Mouse (Mus musculus): ENCODE results near the gene Zfp575. TPM values are rescaled to one million over a fixed set of nuclear protein-coding genes. Genes with fewer than 3 reads are reported as not detected.
A peak's percentile ranks its signal among the peaks of the same experiment; 100 is the strongest.

Gene Zfp575
- polyA plus RNA-seq, 1 experiment, result 9.6 TPM

GRCm38 (mm10) chr7:24584876-24585275 is 2.6 kb downstream of the Zfp575 start:
- DNase-seq (ENCODE audit: low read depth), result no peak
- TF ChIP-seq POLR2A (IDR thresholded peaks at IDR 0.05; ENCODE audit: borderline replicate concordance, extremely low read depth, insufficient read depth, insufficient read length, poor library complexity, severe bottlenecking), result no peak
- TF ChIP-seq CTCF (IDR thresholded peaks at IDR 0.05; ENCODE audit: borderline replicate concordance, extremely low read depth, insufficient read depth, insufficient read length), result no peak

GRCm38 (mm10) chr7:24577811-24578210 is 9.6 kb downstream of the Zfp575 start:
- TF ChIP-seq POLR2A (IDR thresholded peaks at IDR 0.05; ENCODE audit: borderline replicate concordance, extremely low read depth, insufficient read depth, insufficient read length, poor library complexity, severe bottlenecking) (no peak), CTCF (IDR thresholded peaks at IDR 0.05; ENCODE audit: borderline replicate concordance, extremely low read depth, insufficient read depth, insufficient read length) (no peak)
- DNase-seq (ENCODE audit: low read depth), result no peak

GRCm38 (mm10) chr7:24574224-24574796 is 13.1 kb downstream of the Zfp575 start:
- no peak for TF ChIP-seq POLR2A (IDR thresholded peaks at IDR 0.05; ENCODE audit: borderline replicate concordance, extremely low read depth, insufficient read depth, insufficient read length, poor library complexity, severe bottlenecking)
- no peak for TF ChIP-seq CTCF (IDR thresholded peaks at IDR 0.05; ENCODE audit: borderline replicate concordance, extremely low read depth, insufficient read depth, insufficient read length)
- DNase-seq (ENCODE audit: low read depth), result no peak

DNA sequence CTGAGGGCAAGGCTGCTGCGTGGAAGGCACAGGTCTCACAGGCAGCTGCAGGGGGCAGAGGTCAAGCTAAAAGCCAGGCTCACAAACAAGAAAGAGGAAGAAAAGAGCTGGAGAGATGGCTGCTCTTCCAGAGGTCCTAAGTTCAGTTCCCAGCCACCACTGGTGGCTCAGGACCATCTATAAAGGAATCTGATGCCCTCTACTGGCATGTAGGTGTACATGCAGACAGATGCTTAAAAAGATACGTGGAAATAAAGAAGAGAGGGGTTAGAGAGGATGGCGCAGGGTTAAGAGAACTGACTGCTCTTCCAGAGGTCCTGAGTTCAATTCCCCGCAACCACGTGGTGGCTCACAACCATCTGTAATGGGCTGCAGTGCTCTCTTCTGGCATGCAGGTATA is 15.0 kb downstream of the Zfp575 start:
- no peak for DNase-seq (ENCODE audit: low read depth)

DNA sequence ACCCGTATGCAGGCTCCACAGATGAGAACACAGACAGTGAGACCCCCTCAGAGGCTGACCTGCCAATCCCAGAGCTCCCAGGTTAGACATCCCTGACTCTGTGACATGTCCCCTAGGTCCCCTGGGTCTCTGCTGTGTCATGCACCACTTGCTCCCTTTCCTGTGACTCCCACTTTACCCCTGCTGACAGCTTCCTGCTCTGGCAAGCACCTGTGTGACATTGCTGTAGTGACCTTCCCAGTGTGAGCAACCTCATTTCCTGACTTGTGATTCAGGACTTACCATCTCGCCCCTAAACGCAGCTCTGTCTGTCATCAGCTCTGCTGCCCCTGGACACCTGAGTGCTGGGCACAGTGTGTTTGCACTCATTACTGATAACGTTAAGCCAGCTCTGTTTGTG is 16.4 kb downstream of the Zfp575 start:
- TF ChIP-seq POLR2A (IDR thresholded peaks at IDR 0.05; ENCODE audit: borderline replicate concordance, extremely low read depth, insufficient read depth, insufficient read length, poor library complexity, severe bottlenecking) (no peak), CTCF (IDR thresholded peaks at IDR 0.05; ENCODE audit: borderline replicate concordance, extremely low read depth, insufficient read depth, insufficient read length) (no peak)
- DNase-seq (ENCODE audit: low read depth), result no peak

More for the DNA sequence above, 15.0 kb downstream of the Zfp575 start:
- TF ChIP-seq POLR2A (IDR thresholded peaks at IDR 0.05; ENCODE audit: borderline replicate concordance, extremely low read depth, insufficient read depth, insufficient read length, poor library complexity, severe bottlenecking) (no peak), CTCF (IDR thresholded peaks at IDR 0.05; ENCODE audit: borderline replicate concordance, extremely low read depth, insufficient read depth, insufficient read length) (peak; percentile 35; the same call in 1 of the 2 replicates)

DNA sequence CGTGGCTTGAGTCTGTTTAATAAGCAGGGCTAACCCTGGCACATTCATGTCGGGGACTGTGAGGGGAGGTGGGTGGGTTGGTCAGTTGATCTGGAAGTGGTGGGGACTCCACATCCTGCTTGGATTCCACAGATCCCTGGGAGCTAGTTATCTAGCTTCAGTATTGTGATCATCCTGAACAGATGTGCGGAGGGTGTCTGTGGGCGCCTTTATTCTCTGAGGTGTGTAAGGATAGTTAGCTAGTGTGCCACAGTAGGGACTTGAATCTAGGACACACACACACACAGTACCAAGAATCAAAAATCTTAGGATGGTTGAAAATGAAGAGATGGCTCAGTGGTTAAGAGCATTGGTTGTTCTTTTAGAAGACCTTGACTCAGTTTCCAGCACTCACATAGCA is 18.9 kb downstream of the Zfp575 start:
- DNase-seq (ENCODE audit: low read depth), result no peak
- TF ChIP-seq POLR2A (IDR thresholded peaks at IDR 0.05; ENCODE audit: borderline replicate concordance, extremely low read depth, insufficient read depth, insufficient read length, poor library complexity, severe bottlenecking) (no peak), CTCF (IDR thresholded peaks at IDR 0.05; ENCODE audit: borderline replicate concordance, extremely low read depth, insufficient read depth, insufficient read length) (no peak)

DNA sequence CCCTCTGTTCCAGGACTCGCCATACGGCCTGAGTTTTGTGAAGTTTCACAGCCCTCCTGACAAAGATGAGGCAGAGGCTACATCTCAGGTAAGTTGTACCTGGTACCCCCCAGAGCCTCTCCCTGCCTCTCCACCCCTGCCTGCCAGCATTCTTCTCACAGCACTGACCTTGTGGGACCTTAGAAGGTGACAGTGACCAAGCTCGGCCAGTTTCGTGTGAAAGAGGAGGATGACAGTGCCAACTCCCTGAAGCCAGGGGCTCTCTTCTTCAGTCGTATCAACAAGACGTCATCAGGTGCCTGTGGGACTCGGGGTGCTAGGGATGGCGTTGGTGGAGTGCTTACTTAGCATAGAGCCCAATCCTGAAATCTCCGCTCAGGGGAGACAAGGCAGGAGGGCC is 21.2 kb downstream of the Zfp575 start:
- TF ChIP-seq CTCF (IDR thresholded peaks at IDR 0.05; ENCODE audit: borderline replicate concordance, extremely low read depth, insufficient read depth, insufficient read length), result no peak
- TF ChIP-seq POLR2A (IDR thresholded peaks at IDR 0.05; ENCODE audit: borderline replicate concordance, extremely low read depth, insufficient read depth, insufficient read length, poor library complexity, severe bottlenecking), result no peak

DNA sequence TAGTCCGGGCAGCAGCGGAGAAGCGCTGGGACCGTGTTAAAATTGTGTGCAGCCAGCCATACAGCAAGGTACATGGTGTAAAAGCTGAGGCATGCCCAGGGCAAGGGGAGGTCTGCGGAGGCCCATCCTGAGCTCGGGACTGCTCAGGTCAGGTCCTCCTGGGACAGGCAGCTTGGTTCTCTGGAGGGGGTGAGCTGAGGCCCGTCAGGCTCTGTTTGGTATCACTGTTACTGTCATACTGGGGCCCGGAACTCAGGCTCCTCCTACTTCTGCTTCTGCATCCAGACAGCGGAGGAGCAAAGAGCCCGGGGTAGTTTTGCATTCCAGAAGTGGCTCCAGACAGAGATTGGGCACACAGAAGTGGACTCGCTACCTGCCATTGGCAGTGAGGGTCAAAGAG is 21.8 kb downstream of the Zfp575 start:
- DNase-seq (ENCODE audit: low read depth), result no peak
- no peak for TF ChIP-seq POLR2A (IDR thresholded peaks at IDR 0.05; ENCODE audit: borderline replicate concordance, extremely low read depth, insufficient read depth, insufficient read length, poor library complexity, severe bottlenecking)
- no peak for TF ChIP-seq CTCF (IDR thresholded peaks at IDR 0.05; ENCODE audit: borderline replicate concordance, extremely low read depth, insufficient read depth, insufficient read length)

More for the DNA sequence above, 21.2 kb downstream of the Zfp575 start:
- DNase-seq (ENCODE audit: low read depth), result no peak

DNA sequence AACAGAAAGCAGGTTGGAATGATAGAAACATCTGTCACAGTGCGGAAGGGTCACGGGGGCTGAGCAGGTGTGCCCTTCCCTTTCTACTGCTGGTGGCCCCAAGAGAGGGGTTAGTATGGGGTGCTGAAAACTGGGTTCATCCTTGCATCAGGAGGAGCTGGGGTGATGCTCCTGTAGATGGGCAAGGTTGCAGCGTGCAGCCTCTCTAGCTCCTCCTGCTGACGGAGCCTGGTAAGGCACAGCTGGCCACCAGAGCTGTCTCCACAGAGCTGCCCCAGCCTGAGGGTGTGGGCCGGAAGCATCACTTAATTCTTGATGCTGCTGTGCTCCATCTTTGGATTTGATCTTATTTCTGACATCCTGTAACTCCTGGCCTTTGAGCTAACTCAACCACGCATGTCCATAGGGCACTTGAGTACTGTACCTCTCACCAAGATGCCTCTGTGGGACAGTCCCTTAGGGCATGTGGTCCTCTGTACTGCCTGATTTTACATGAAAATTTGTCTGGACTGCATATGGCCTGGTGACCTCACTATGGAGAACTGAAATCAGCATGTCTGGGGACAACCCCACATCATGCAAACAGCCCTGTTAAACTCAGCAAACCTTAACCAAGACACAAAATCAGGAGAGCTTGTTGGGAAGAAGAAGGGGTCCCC is 22.7 kb downstream of the Zfp575 start:
- peak; percentile 51 for DNase-seq (ENCODE audit: low read depth)
- peak; percentile 89 for TF ChIP-seq CTCF (IDR thresholded peaks at IDR 0.05; ENCODE audit: borderline replicate concordance, extremely low read depth, insufficient read depth, insufficient read length)
- TF ChIP-seq POLR2A (IDR thresholded peaks at IDR 0.05; ENCODE audit: borderline replicate concordance, extremely low read depth, insufficient read depth, insufficient read length, poor library complexity, severe bottlenecking), result no peak

- no peak for DNase-seq (ENCODE audit: low read depth)
- TF ChIP-seq CTCF (IDR thresholded peaks at IDR 0.05; ENCODE audit: borderline replicate concordance, extremely low read depth, insufficient read depth, insufficient read length) (no peak), POLR2A (IDR thresholded peaks at IDR 0.05; ENCODE audit: borderline replicate concordance, extremely low read depth, insufficient read depth, insufficient read length, poor library complexity, severe bottlenecking) (no peak)
Measured at GRCm38 (mm10) chr7:24563837-24564206, 23.6 kb downstream of the Zfp575 start.

- no peak for TF ChIP-seq POLR2A (IDR thresholded peaks at IDR 0.05; ENCODE audit: borderline replicate concordance, extremely low read depth, insufficient read depth, insufficient read length, poor library complexity, severe bottlenecking)
- no peak for TF ChIP-seq CTCF (IDR thresholded peaks at IDR 0.05; ENCODE audit: borderline replicate concordance, extremely low read depth, insufficient read depth, insufficient read length)
- no peak for DNase-seq (ENCODE audit: low read depth)
Measured at GRCm38 (mm10) chr7:24563191-24563836, 24.1 kb downstream of the Zfp575 start.

Data from brain, embryonic 14.5 days (tissue).